Mouse (Mus musculus): ENCODE data around the gene Rbks. TPM values are rescaled to one million over a fixed set of nuclear protein-coding genes. Genes with fewer than 3 reads are reported as not detected.
A peak's percentile ranks its signal among the peaks of the same experiment; 100 is the strongest.
"Not testable (repeated sequence)": the region's sequence is repeated elsewhere in the genome, so short reads cannot be mapped to it uniquely, and the experiment has no call there.

The Rbks gene
- polyA plus RNA-seq, 1 experiment from 2014 or later, result 23.4 TPM

DNA sequence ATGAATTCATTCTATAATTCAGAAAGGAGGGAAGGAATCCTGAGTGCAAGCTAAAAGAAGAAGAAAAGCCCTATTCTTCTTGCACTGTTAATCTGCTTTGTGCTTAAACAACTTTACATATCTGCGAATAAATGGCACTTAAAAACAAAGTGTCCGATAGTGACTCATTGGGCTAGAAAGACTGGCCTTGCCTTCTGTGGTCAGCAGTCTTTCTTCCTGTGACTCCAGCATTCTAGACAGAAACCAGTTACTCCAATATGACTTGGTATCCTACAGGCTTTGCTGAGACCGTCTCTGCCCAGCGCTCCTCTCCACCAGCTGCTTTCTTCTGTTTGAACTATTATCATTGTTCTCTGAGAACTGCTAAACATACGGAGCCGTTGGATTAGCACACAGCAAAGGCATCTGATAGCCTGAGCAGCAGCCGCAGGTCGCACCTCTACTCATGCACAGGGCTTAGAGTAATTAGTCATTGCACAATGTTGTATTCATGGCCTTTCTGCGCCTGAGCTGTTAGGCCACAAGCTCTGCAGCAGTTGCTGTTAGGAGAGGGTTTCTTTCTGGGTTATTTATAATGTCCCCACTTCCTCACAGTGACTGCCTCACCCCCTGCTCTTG is 60.7 kb downstream of the Rbks start:
- ATAC-seq, result peak; percentile 35; the same call in 1 of the 2 replicates
- no peaks in the 10 kb centered on the region for H3K4me1 ChIP-seq (ENCODE audit: insufficient read depth)
- H3K36me3 ChIP-seq (replicated peaks; ENCODE audit: insufficient read depth, low read length), result no peaks in the 10 kb centered on the region; the same call in 1 of the 2 replicates
- H3K4me2 ChIP-seq (ENCODE audit: low read depth, low read length), result no peak overlapping the region
- H3K4me3 ChIP-seq (ENCODE audit: low read depth, low read length), result no peak overlapping the region
- H3K9ac ChIP-seq (replicated peaks), result no peak overlapping the region
- 39% methylated on average over 9 of the region's 9 CpGs for WGBS (ENCODE audit: insufficient replicate concordance)
- H3K9me3 ChIP-seq (ENCODE audit: low read length), result no peaks in the 10 kb centered on the region
- no peak for DNase-seq
- TF ChIP-seq CTCF (IDR thresholded peaks at IDR 0.05; ENCODE audit: low read depth), result no peak
- no peak for TF ChIP-seq EP300 (IDR thresholded peaks at IDR 0.05; ENCODE audit: low read depth)
- H3K27me3 ChIP-seq (ENCODE audit: insufficient read depth, low read length), result no peaks in the 10 kb centered on the region
- no peak overlapping the region for H3K27ac ChIP-seq (ENCODE audit: low read depth)

- Histone ChIP-seq H3K27ac (ENCODE audit: low read depth) (no peak overlapping the region), H3K36me3 (replicated peaks; ENCODE audit: insufficient read depth, low read length) (no peaks in the 10 kb centered on the region), H3K9me3 (ENCODE audit: low read length) (no peaks in the 10 kb centered on the region), H3K9ac (replicated peaks) (no peak overlapping the region), H3K4me2 (ENCODE audit: low read depth, low read length) (no peak overlapping the region), H3K4me3 (ENCODE audit: low read depth, low read length) (no peak overlapping the region), H3K4me1 (ENCODE audit: insufficient read depth) (no peaks in the 10 kb centered on the region), H3K27me3 (ENCODE audit: insufficient read depth, low read length) (no peaks in the 10 kb centered on the region)
- DNase-seq, result no peak
- 84% methylated on average over 5 of the region's 5 CpGs for WGBS (ENCODE audit: insufficient replicate concordance)
- ATAC-seq, result no peak
- no peak for TF ChIP-seq CTCF (IDR thresholded peaks at IDR 0.05; ENCODE audit: low read depth)
- TF ChIP-seq EP300 (IDR thresholded peaks at IDR 0.05; ENCODE audit: low read depth), result no peak
These were observed 62.7 kb downstream of the Rbks start for GRCm38 (mm10) chr5:31634679-31635078.

GRCm38 (mm10) chr5:31634161-31634560 is 63.3 kb downstream of the Rbks start:
- Histone ChIP-seq H3K27me3 (ENCODE audit: insufficient read depth, low read length) (no peaks in the 10 kb centered on the region), H3K4me1 (ENCODE audit: insufficient read depth) (no peaks in the 10 kb centered on the region), H3K4me2 (ENCODE audit: low read depth, low read length) (no peak overlapping the region), H3K4me3 (ENCODE audit: low read depth, low read length) (no peak overlapping the region), H3K27ac (ENCODE audit: low read depth) (no peak overlapping the region), H3K9me3 (ENCODE audit: low read length) (no peaks in the 10 kb centered on the region), H3K9ac (replicated peaks) (no peak overlapping the region), H3K36me3 (replicated peaks; ENCODE audit: insufficient read depth, low read length) (no peaks in the 10 kb centered on the region)
- TF ChIP-seq CTCF (IDR thresholded peaks at IDR 0.05; ENCODE audit: low read depth), result no peak
- no peak for TF ChIP-seq EP300 (IDR thresholded peaks at IDR 0.05; ENCODE audit: low read depth)
- no peak for ATAC-seq
- no peak for DNase-seq
- WGBS (ENCODE audit: insufficient replicate concordance), result 75% methylated on average over 4 of the region's 4 CpGs

GRCm38 (mm10) chr5:31631169-31631568 is 66.3 kb downstream of the Rbks start:
- not testable (repeated sequence) for H3K4me3 ChIP-seq (ENCODE audit: low read depth, low read length); DNase-seq; H3K9me3 ChIP-seq (ENCODE audit: low read length); H3K4me1 ChIP-seq (ENCODE audit: insufficient read depth); H3K27me3 ChIP-seq (ENCODE audit: insufficient read depth, low read length); H3K27ac ChIP-seq (ENCODE audit: low read depth); H3K36me3 ChIP-seq (replicated peaks; ENCODE audit: insufficient read depth, low read length); H3K4me2 ChIP-seq (ENCODE audit: low read depth, low read length); H3K9ac ChIP-seq (replicated peaks); ATAC-seq
- 91% methylated on average over 4 of the region's 4 CpGs for WGBS (ENCODE audit: insufficient replicate concordance)

GRCm38 (mm10) chr5:31630064-31630463 is 67.4 kb downstream of the Rbks start:
- Histone ChIP-seq H3K27ac (ENCODE audit: low read depth) (no peak overlapping the region), H3K9ac (replicated peaks) (no peak overlapping the region), H3K27me3 (ENCODE audit: insufficient read depth, low read length) (no peaks in the 10 kb centered on the region), H3K9me3 (ENCODE audit: low read length) (no peaks in the 10 kb centered on the region), H3K36me3 (replicated peaks; ENCODE audit: insufficient read depth, low read length) (peaks cover 3% of the 10 kb centered on the region; the same call in 1 of the 2 replicates), H3K4me1 (ENCODE audit: insufficient read depth) (no peaks in the 10 kb centered on the region), H3K4me3 (ENCODE audit: low read depth, low read length) (no peak overlapping the region), H3K4me2 (ENCODE audit: low read depth, low read length) (no peak overlapping the region)
- ATAC-seq, result no peak
- no peak for TF ChIP-seq CTCF (IDR thresholded peaks at IDR 0.05; ENCODE audit: low read depth)
- no peak for TF ChIP-seq EP300 (IDR thresholded peaks at IDR 0.05; ENCODE audit: low read depth)
- 74% methylated on average over 5 of the region's 5 CpGs for WGBS (ENCODE audit: insufficient replicate concordance)
- no peak for DNase-seq

GRCm38 (mm10) chr5:31628555-31628954 is 68.9 kb downstream of the Rbks start:
- Histone ChIP-seq H3K27ac (ENCODE audit: low read depth) (no peak overlapping the region), H3K9ac (replicated peaks) (no peak overlapping the region), H3K4me2 (ENCODE audit: low read depth, low read length) (no peak overlapping the region), H3K9me3 (ENCODE audit: low read length) (no peaks in the 10 kb centered on the region), H3K4me3 (ENCODE audit: low read depth, low read length) (no peak overlapping the region), H3K36me3 (replicated peaks; ENCODE audit: insufficient read depth, low read length) (peaks cover 3% of the 10 kb centered on the region; the same call in 1 of the 2 replicates), H3K27me3 (ENCODE audit: insufficient read depth, low read length) (no peaks in the 10 kb centered on the region), H3K4me1 (ENCODE audit: insufficient read depth) (no peaks in the 10 kb centered on the region)
- DNase-seq, result no peak
- ATAC-seq, result no peak
- TF ChIP-seq CTCF (IDR thresholded peaks at IDR 0.05; ENCODE audit: low read depth), result no peak
- no peak for TF ChIP-seq EP300 (IDR thresholded peaks at IDR 0.05; ENCODE audit: low read depth)
- 82% methylated on average over 8 of the region's 8 CpGs for WGBS (ENCODE audit: insufficient replicate concordance)

All from liver, postnatal 0 days (tissue).